Mouse (Mus musculus) right cerebral cortex, postnatal 10 days (tissue): Measurements from ENCODE around the gene Phxr2.

Experiments used
- DNase-seq, 2 experiments: peaks; one replicate each; pipeline ENCODE4 v3.0.0; 2021; ENCODE audit warnings: low spot score in 2 of 2

Phxr2 gene

GRCm38 (mm10) chr10:99132595-99133272 lies 6.6 kb upstream of the Phxr2 start:
- DNase-seq, result no peak

GRCm38 (mm10) chr10:99132189-99132588 lies 6.1 kb upstream of the Phxr2 start:
- DNase-seq, result peak; percentile 34 to 48

- no peak for DNase-seq
Observed at GRCm38 (mm10) chr10:99131298-99131697, 5.2 kb upstream of the Phxr2 start.

- DNase-seq, result peak; percentile 53 to 58
Observed at GRCm38 (mm10) chr10:99130611-99131010, 4.5 kb upstream of the Phxr2 start.

GRCm38 (mm10) chr10:99127691-99128261 lies 1.7 kb upstream of the Phxr2 start:
- DNase-seq, result no peak

- no peak for DNase-seq
Observed at GRCm38 (mm10) chr10:99126954-99127353, 829 bp upstream of the Phxr2 start.

- DNase-seq, result no peak
Observed at GRCm38 (mm10) chr10:99119471-99119870, 6.7 kb downstream of the Phxr2 start.

GRCm38 (mm10) chr10:99118697-99119096 lies 7.4 kb downstream of the Phxr2 start:
- DNase-seq, result peak in 1 of 2 experiments; percentile 9

- DNase-seq, result peak in 1 of 2 experiments; percentile 7
Observed at GRCm38 (mm10) chr10:99117876-99118275, 8.2 kb downstream of the Phxr2 start.

GRCm38 (mm10) chr10:99116650-99117615 lies 9.2 kb downstream of the Phxr2 start:
- peak in 1 of 2 experiments; percentile 16 for DNase-seq

GRCm38 (mm10) chr10:99116237-99116632 lies 9.9 kb downstream of the Phxr2 start:
- no peak for DNase-seq

GRCm38 (mm10) chr10:99115471-99116236 lies 10.5 kb downstream of the Phxr2 start:
- no peak for DNase-seq

GRCm38 (mm10) chr10:99114295-99114694 lies 11.8 kb downstream of the Phxr2 start:
- no peak for DNase-seq

- no peak for DNase-seq
Observed at GRCm38 (mm10) chr10:99113533-99113932, 12.6 kb downstream of the Phxr2 start.

GRCm38 (mm10) chr10:99108431-99108982 lies 17.6 kb downstream of the Phxr2 start:
- no peak for DNase-seq

- peak; percentile 79 to 82 for DNase-seq
Observed at GRCm38 (mm10) chr10:99107964-99108363, 18.2 kb downstream of the Phxr2 start, which contains the start of gene Galnt4. Gene Galnt4 (plus strand): TSS chr10:99108159.

GRCm38 (mm10) chr10:99106703-99107631 lies 19.2 kb downstream of the Phxr2 start, which contains the start of gene Poc1b:
Gene Poc1b (plus strand): TSS chr10:99107036.
- DNase-seq, result peak; percentile 92

- no peak for DNase-seq
Observed at GRCm38 (mm10) chr10:99106311-99106702, 19.8 kb downstream of the Phxr2 start.

GRCm38 (mm10) chr10:99105522-99105921 lies 20.6 kb downstream of the Phxr2 start:
- peak in 1 of 2 experiments; percentile 19 for DNase-seq

GRCm38 (mm10) chr10:99097374-99097773 lies 28.8 kb downstream of the Phxr2 start:
- DNase-seq, result peak in 1 of 2 experiments; percentile 70
